Mouse (Mus musculus) kidney, postnatal 36 days (tissue): ENCODE measurements around the gene Flt3.

ENCODE experiments used
- DNase-seq, 2 experiments: peaks; one replicate each; pipeline ENCODE4 v3.0.0; 2021 to 2022; ENCODE audit warnings: mixed read lengths in 2 of 2

The Flt3 gene

DNA sequence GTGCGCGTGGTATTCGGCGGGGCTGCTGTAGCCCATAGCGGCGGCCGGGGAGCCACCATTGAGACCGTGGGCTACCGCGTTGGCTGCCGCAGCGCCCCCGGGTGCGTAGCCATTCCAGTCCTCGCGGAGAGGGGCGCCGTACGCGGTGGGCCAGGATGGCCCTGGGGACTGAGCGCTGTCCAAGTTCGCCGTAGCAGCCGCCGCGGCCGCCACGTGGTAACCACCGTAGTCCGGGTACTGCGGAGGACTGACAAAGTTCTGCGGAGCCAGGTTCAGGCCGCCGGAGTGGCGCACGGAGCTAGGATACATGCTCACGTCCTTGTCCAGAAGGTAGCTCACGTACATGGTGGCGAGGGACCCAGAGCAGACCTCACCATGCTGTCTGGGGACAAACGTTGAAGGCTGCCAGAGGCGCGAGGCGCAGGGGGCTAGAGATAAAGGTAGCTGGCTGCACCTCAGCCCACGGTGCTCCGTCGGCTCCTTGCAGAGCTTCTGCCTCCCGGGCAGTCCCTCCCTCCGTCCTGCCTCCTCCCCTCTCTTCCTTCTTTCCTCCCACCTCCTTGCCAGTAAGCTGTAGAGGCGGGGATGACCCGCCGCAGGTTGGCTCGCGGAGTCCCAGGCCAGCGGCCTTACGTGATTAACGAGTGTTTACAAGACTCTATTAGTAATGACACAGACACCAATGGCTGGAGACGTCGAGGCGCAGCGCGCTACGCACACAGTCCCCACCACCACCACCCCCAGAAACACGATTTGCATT is 93.5 kb downstream of the Flt3 start, which contains the start of gene Cdx2:
Cdx2 (minus strand) TSS at position 633 of the 760 bp plus-strand sequence.
- DNase-seq = no peak

DNA sequence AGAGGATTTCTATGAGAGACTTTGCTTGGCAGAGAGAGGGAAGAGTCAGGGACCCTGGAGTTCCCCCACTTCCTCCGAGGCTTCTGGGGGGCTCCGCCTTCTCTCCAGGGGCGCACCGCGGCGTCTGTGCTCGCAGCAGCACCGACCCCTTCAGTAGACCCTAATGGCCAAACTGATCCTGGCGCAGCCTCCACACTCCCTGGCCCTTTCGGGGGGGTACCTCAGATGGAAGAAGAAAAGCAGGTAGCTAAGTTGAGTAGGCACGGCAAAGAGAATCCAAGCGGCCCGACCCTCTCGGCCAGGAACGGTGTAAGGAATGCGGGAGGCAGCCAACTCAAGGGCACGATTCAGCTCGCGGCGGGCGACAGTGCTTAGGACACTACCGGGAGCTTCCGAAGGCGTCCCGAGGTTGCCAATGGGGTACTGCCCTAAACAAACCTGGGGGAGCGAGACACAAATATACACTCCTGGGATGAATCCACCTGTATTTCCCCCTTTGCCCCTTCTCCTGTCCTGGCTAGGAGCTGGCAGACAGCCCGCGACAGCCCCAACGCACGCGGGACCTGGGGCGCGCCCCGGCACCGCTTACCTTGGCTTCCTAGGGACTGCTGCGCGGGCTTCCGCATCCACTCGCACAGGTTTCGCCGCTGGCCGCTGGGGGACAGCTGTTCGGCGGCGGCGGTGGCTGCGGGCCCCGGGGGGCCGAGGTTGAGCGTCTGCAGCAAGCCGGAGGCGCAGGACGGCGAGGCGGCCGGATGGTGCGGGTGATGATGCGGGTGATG is 94.2 kb downstream of the Flt3 start:
- DNase-seq = no peak

GRCm38 (mm10) chr5:147305166-147305565 is 95.1 kb downstream of the Flt3 start:
- no peak for DNase-seq

GRCm38 (mm10) chr5:147304276-147305155 is 95.8 kb downstream of the Flt3 start:
- no peak for DNase-seq

DNA sequence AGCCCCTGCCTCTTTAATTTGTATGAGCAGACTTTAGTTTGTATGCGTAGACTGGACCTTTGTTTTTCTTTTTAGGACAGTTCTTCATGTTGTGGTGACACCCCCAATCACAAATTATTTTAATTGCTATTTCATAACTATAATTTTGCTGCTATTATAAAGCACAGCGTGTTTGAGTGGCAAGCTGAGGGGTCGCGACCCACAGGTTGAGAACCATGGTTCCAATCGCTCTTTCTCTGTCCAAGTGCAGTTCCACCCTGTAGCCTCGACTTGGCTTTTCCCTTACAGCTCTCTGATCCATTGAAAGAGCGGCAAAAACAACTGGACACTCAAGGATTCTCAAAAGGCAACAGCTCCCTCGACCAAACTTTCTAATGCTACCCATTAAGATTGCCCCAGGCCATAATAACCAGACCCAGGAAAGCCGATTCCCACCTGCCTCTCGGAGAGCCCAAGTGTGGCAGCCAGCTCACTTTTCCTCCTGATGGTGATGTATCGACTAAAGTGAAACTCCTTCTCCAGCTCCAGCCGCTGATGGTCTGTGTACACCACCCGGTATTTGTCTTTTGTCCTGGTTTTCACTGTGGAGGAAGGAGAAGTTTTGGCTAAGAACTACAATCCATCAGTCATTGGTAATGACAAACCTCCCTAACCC is 97.4 kb downstream of the Flt3 start:
- DNase-seq = no peak

- no peak for DNase-seq
Measured at GRCm38 (mm10) chr5:147302141-147302540, 98.1 kb downstream of the Flt3 start.

- DNase-seq = no peak
Measured at GRCm38 (mm10) chr5:147301781-147302070, 98.6 kb downstream of the Flt3 start.

- DNase-seq = no peak
Measured at GRCm38 (mm10) chr5:147300917-147301780, 99.1 kb downstream of the Flt3 start.

- DNase-seq = no peak
Measured at GRCm38 (mm10) chr5:147300001-147300363, 100.3 kb downstream of the Flt3 start.

- peak; percentile 31 to 78 for DNase-seq
Measured at GRCm38 (mm10) chr5:147299255-147300000, 100.9 kb downstream of the Flt3 start.

DNA sequence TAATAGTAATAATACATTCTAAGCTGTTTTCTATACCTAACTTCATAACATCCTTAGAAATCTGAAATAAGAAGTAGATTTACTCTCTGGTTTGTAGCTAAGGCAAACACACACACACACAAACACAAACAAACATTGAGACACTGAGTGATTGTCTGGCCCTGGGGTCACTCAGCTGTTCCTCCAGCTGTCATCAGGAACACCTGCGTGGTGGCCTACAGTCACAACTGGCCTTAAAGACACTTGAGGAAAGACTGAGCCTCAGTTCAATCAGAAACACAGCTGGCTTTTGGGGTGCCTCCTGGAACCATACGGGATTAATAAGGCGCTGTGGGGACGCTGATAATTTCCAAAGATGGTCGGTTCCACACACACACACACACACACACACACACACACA is 103.0 kb downstream of the Flt3 start:
- DNase-seq = no peak

- peak; percentile 16 to 66 for DNase-seq
Measured at GRCm38 (mm10) chr5:147294121-147294520, 106.2 kb downstream of the Flt3 start.

- DNase-seq = peak; percentile 55 to 83
Measured at GRCm38 (mm10) chr5:147293127-147293910, 107.0 kb downstream of the Flt3 start.

DNA sequence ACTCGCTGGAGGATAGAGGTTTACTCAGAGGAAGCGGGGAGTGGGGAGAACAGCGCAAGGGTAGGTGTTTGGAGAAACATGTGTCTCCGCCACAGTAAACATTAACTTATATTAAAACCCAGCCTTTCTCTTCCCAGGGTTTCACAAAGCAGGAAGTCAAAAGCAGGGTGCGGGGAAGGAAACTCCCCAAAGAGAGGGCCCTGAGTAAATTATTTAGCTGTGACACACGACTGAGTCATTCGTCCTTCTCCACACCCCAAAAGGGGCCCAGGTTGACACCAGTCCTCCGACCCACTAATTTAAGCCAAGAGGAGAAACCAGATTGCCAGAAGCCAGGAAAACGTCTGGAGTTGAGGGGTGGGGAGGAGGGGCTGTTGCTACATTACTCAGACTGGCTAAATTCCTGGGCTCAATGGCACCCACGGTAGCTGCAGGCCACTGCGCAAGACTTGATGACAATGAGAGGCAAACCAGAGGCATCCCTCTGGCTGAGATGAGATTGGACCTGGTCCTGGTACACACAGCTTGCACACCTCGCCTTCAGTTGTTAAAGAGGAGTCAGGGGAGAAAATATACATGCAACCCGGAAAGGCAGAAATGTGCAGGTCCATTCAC is 107.7 kb downstream of the Flt3 start:
- DNase-seq = no peak

DNA sequence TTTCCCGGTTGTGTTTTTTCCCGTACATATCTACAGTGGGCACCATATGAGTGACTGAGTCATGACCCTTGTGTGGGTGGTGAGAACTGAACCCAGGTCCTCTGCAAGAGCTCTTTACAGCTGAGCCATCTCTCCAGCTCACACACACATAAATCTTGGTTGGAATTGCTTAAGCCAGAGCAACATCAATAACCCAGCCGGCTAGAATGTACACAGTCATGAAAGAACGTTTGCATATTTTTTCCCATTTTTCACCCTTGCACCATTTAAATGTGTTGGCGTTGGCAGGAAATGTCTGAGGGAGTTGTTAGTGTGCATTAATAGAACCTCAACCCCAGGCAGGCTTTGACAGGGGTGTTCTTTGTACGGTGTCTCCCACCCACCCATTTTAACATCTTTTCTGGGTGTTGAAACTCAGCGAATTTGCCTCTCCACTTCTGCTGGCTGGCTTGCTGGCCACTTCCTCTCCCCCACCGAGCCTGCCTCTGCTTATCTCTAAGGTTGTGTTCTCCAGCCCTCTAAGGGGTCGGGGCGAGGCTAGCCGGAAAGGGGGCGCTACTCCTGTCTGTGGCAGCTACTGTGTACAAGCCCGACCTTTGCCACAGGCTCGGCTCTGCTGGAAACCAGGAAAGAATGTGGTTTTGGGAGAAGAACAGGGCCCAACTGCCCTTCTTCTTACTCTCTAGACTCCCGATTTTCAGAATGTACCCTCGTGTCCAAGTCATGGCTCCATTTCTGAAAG is 108.4 kb downstream of the Flt3 start:
- DNase-seq = no peak

DNA sequence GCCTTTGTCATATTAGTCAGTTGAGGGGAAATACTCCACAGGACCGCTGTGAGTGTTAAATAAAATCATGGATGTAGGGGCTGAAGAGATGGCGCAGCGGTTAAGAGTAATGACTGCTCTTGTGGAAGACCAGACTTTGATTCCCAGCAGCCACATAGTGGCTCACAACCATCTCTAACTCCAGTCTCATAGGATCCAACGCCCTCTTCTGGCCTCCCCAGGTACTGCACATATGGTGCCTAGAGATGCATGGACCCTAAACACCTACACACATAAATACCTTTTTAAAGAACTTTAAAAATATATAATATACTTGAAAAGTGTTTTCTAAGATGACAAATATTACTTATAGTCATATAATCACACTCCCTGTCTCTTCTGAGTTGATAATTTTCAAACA is 115.9 kb downstream of the Flt3 start:
- no peak for DNase-seq
